Mouse (Mus musculus): ENCODE results near the gene Rtn1. TPM values are rescaled to one million over a fixed set of nuclear protein-coding genes. Genes with fewer than 3 reads are reported as not detected.
A peak's percentile ranks its signal among the peaks of the same experiment; 100 is the strongest.

Gene Rtn1
- total and polyA plus RNA-seq, 2 experiments from 2014 or later: 2,696 to 3,970 TPM

DNA sequence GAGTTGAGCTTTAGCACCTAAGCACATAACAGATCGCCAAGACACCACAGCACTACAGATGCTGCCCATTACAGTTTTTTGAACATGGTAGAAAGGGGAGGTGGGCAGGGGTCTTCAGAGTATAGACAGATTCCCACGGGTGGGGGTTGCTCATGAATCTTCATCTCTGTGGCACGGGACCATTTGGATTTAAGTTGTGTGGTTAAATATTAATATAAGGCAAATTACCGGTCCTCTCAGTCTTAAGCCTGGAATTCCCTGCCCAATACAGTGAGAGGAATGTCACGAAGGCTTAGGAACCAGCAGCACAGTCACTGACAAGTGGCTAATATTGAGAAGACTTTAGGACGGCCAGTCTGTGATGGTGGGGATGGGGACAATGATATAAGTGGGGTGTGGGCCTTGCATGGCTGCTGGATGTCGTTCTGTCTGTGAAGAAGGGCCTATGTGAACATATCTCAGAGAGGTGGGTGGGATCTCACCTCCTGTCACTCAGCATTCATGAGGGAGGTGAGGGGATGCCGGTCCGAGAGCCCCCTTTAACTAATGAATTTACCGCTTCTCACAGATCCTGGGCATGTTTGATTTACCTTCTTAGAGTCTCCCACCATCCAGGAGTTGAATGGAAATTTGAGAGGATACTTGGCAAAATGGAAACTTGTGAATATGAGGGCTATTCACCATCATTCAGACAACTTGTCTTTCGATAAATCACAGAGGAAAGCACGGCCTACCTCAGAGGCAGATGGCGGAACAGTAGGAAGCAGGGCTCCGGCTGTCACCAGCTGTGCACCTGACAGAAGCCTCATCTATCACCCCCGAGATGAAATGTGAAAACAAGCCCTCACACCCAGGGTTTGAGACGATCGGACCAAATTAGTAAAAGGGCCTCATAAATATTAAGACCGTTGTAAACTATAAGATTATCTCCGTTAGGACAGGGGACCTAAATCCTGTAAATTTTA lies 175.7 kb downstream of the Rtn1 start:
- H3K9me3 ChIP-seq (ENCODE audit: low read length): no peaks in the 10 kb centered on the region
- peak overlapping the region; percentile 76 for H3K4me3 ChIP-seq (ENCODE audit: low read depth, low read length)
- H3K27me3 ChIP-seq (ENCODE audit: insufficient read depth, low read length): no peaks in the 10 kb centered on the region
- H3K9ac ChIP-seq (replicated peaks; ENCODE audit: low read length, poor library complexity, severe bottlenecking): peak overlapping the region; percentile 9; the same call in 1 of the 2 replicates
- peaks cover 7% of the 10 kb centered on the region; the same call in 1 of the 2 replicates for H3K4me1 ChIP-seq (ENCODE audit: insufficient read depth, low read length)
- peak overlapping the region; percentile 98; the same call in 1 of the 2 replicates for H3K27ac ChIP-seq (ENCODE audit: low read depth, low read length)
- no peak for TF ChIP-seq CTCF (IDR thresholded peaks at IDR 0.05)
- no peak for ATAC-seq (ENCODE audit: low FRiP score)
- no peaks in the 10 kb centered on the region for H3K36me3 ChIP-seq (ENCODE audit: insufficient read depth, low read length)
- peak overlapping the region; percentile 70 for H3K4me2 ChIP-seq (ENCODE audit: low read depth, low read length, poor library complexity, severe bottlenecking)
- DNase-seq (ENCODE audit: low spot score): peak; percentile 60
- 56% methylated on average over 19 of the region's 19 CpGs for WGBS

DNA sequence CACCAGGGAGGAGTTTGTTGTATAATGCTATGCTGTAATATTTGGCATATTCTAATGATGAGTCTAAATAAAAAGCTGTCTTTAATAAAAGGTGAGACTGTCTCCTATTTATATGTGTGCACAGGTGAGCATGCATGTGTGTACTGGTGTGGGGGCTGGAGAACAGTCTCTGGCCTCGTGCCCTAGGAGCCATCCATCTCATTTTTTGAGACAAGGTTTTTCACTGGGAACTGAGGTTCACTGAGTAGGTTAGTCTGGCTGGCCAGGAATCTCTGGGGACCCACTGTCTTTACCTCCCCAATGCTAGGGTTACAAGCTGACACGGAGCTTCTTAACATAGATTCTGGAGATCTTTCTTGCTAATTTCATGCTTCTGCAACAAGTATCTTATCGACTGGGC lies 176.7 kb downstream of the Rtn1 start:
- no peaks in the 10 kb centered on the region for H3K36me3 ChIP-seq (ENCODE audit: insufficient read depth, low read length)
- H3K4me3 ChIP-seq (ENCODE audit: low read depth, low read length): peak overlapping the region; percentile 76
- 49% methylated on average over 3 of the region's 3 CpGs for WGBS
- H3K27ac ChIP-seq (ENCODE audit: low read depth, low read length): peak overlapping the region; percentile 28; the same call in 1 of the 2 replicates
- no peaks in the 10 kb centered on the region for H3K27me3 ChIP-seq (ENCODE audit: insufficient read depth, low read length)
- ATAC-seq (ENCODE audit: low FRiP score): no peak
- H3K9me3 ChIP-seq (ENCODE audit: low read length): no peaks in the 10 kb centered on the region
- peaks cover 11% of the 10 kb centered on the region; the same call in 1 of the 2 replicates for H3K4me1 ChIP-seq (ENCODE audit: insufficient read depth, low read length)
- no peak for DNase-seq (ENCODE audit: low spot score)
- no peak for TF ChIP-seq CTCF (IDR thresholded peaks at IDR 0.05)
- no peak overlapping the region for H3K9ac ChIP-seq (replicated peaks; ENCODE audit: low read length, poor library complexity, severe bottlenecking)
- H3K4me2 ChIP-seq (ENCODE audit: low read depth, low read length, poor library complexity, severe bottlenecking): peak overlapping the region; percentile 70

DNA sequence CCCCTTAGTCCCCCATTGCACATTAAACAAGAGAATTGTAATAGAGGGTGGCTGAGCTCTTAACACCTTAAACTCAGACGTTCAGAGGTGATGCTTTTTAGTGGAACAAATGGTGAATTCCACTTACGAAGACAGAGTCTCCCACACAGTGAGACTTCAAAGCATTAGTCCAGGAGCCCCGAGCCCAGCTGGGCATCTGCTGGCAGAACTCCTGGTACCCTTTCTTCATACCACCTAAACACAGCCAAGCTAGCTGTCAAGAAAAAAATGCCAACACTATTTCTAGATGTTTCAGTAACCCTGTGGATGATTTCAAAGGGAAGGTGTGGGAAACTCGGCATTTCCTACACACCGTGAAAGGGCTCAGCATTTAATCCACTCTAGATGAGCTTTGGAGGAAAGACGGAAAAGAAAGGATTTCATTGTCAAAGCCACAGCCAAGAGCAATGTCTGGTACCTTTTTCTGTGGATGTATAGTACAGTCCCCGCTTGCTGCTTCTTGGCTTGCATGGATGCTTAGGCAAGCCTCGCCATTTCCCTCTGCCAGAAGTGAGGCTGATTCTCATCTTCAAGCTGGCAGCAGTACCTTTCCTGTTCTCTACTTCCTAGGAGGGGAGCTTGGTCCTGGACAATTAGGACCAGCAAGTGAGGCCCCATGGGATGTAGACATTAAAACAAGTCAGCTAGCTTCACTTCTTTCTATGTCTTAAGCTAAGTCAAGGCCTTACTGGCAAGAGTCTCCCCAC lies 179.2 kb downstream of the Rtn1 start:
- WGBS: 35% methylated on average over 8 of the region's 8 CpGs
- Histone ChIP-seq H3K4me2 (ENCODE audit: low read depth, low read length, poor library complexity, severe bottlenecking) (peak overlapping the region; percentile 8; the same call in 1 of the 2 replicates), H3K27me3 (ENCODE audit: insufficient read depth, low read length) (no peaks in the 10 kb centered on the region), H3K9ac (replicated peaks; ENCODE audit: low read length, poor library complexity, severe bottlenecking) (peak overlapping the region; percentile 39; the same call in 1 of the 2 replicates), H3K27ac (ENCODE audit: low read depth, low read length) (no peak overlapping the region), H3K4me1 (ENCODE audit: insufficient read depth, low read length) (peaks cover 15% of the 10 kb centered on the region; the same call in 1 of the 2 replicates), H3K9me3 (ENCODE audit: low read length) (no peaks in the 10 kb centered on the region), H3K4me3 (ENCODE audit: low read depth, low read length) (0 out of 2 replicates have a peak overlapping the region, but pooled peaks have one; percentile 2), H3K36me3 (ENCODE audit: insufficient read depth, low read length) (no peaks in the 10 kb centered on the region)
- TF ChIP-seq CTCF (IDR thresholded peaks at IDR 0.05): no peak
- ATAC-seq (ENCODE audit: low FRiP score) (no peak), DNase-seq (ENCODE audit: low spot score) (no peak)

DNA sequence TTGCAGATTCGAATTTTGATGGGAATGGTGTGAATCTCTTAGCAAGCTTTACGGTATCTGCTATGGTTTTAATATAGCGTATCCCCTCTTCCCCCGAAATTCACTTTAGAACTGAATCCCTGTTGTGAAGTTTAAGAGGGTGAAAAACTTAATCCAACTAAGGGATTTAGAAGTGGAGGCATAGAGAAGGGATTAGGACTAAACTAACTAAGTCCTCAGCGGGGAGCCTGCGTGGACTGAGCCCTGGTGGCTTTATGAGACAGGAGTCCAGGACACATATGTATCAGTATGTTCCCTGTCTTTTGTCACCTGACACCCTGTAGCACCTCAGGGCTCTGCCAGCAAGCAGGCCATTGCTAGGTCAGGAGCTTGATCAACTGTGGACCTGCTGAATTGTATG lies 181.1 kb downstream of the Rtn1 start:
- Histone ChIP-seq H3K36me3 (ENCODE audit: insufficient read depth, low read length) (peaks cover 7% of the 10 kb centered on the region; the same call in 1 of the 2 replicates), H3K27ac (ENCODE audit: low read depth, low read length) (no peak overlapping the region), H3K4me2 (ENCODE audit: low read depth, low read length, poor library complexity, severe bottlenecking) (no peak overlapping the region), H3K9me3 (ENCODE audit: low read length) (no peaks in the 10 kb centered on the region), H3K9ac (replicated peaks; ENCODE audit: low read length, poor library complexity, severe bottlenecking) (no peak overlapping the region), H3K4me1 (ENCODE audit: insufficient read depth, low read length) (peaks cover 15% of the 10 kb centered on the region; the same call in 1 of the 2 replicates), H3K4me3 (ENCODE audit: low read depth, low read length) (no peak overlapping the region), H3K27me3 (ENCODE audit: insufficient read depth, low read length) (no peaks in the 10 kb centered on the region)
- no peak for DNase-seq (ENCODE audit: low spot score)
- no peak; the same call in 1 of the 2 replicates for ATAC-seq (ENCODE audit: low FRiP score)
- no peak for TF ChIP-seq CTCF (IDR thresholded peaks at IDR 0.05)
- WGBS: 42% methylated on average over 6 of the region's 6 CpGs

DNA sequence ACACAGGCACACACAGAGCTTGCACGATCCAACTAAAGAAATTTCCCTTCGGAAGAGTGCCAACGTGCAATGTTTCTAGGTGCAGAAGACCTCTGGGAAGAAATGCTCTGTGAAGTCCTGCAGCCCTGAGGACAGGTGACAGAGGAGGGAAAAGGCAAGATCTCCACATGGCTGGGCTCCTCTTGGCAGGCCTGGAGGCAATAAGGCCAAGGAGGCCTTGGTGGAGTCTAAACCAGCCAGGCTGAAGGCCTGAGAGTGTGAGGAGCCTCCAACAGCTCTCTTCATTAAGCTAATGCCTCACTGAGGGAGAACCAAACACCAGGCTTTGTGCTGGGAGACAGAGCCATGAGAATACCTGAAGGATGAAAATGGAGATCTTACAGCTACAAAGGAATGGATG lies 183.5 kb downstream of the Rtn1 start:
- H3K9ac ChIP-seq (replicated peaks; ENCODE audit: low read length, poor library complexity, severe bottlenecking): no peak overlapping the region
- no peak for TF ChIP-seq CTCF (IDR thresholded peaks at IDR 0.05)
- peaks cover 22% of the 10 kb centered on the region for H3K36me3 ChIP-seq (ENCODE audit: insufficient read depth, low read length)
- H3K4me3 ChIP-seq (ENCODE audit: low read depth, low read length): no peak overlapping the region
- 77% methylated on average over 3 of the region's 3 CpGs for WGBS
- DNase-seq (ENCODE audit: low spot score): no peak
- peaks cover 11% of the 10 kb centered on the region; the same call in 1 of the 2 replicates for H3K4me1 ChIP-seq (ENCODE audit: insufficient read depth, low read length)
- no peak overlapping the region for H3K4me2 ChIP-seq (ENCODE audit: low read depth, low read length, poor library complexity, severe bottlenecking)
- ATAC-seq (ENCODE audit: low FRiP score): no peak
- no peak overlapping the region for H3K27ac ChIP-seq (ENCODE audit: low read depth, low read length)
- no peaks in the 10 kb centered on the region for H3K27me3 ChIP-seq (ENCODE audit: insufficient read depth, low read length)
- no peaks in the 10 kb centered on the region for H3K9me3 ChIP-seq (ENCODE audit: low read length)

Data from midbrain, postnatal 0 days (tissue).